Mouse (Mus musculus): ENCODE measurements at regions not wholly inside any gene's neighbourhood (a gene's known extent, or its start where the extent isn't known, plus 50 kb on each side); places are given as distances from the start of the nearest gene placed in this dataset.
A peak's percentile ranks its signal among the peaks of the same experiment; 100 is the strongest.

GRCm38 (mm10) chr7:58151713-58152112 lies 504.3 kb upstream of the Atp10a start:
- ATAC-seq = peak; percentile 55; the same call in 1 of the 2 replicates
- H3K4me3 ChIP-seq (replicated peaks; ENCODE audit: low read length) = no peak overlapping the region
- H3K9me3 ChIP-seq (ENCODE audit: control insufficient read depth, low read length) = no peaks in the 10 kb centered on the region
- no peak overlapping the region for H3K27ac ChIP-seq (ENCODE audit: low read length)
- no peak overlapping the region for H3K9ac ChIP-seq (replicated peaks; ENCODE audit: low read depth, low read length)
- H3K36me3 ChIP-seq (ENCODE audit: control insufficient read depth, insufficient read depth) = no peaks in the 10 kb centered on the region
- no peaks in the 10 kb centered on the region for H3K27me3 ChIP-seq (replicated peaks; ENCODE audit: control insufficient read depth, insufficient read depth, low read length)
- 58% methylated on average over 3 of the region's 3 CpGs for WGBS
- H3K4me1 ChIP-seq (replicated peaks; ENCODE audit: control insufficient read depth, insufficient read depth, low read length) = no peaks in the 10 kb centered on the region
- no peak overlapping the region for H3K4me2 ChIP-seq (ENCODE audit: low read length)

GRCm38 (mm10) chr7:58184913-58185312 lies 471.1 kb upstream of the Atp10a start:
- Histone ChIP-seq H3K4me2 (ENCODE audit: low read length) (no peak overlapping the region), H3K9me3 (ENCODE audit: control insufficient read depth, low read length) (no peaks in the 10 kb centered on the region), H3K4me3 (replicated peaks; ENCODE audit: low read length) (no peak overlapping the region), H3K4me1 (replicated peaks; ENCODE audit: control insufficient read depth, insufficient read depth, low read length) (0 out of 2 replicates have a peak, but pooled peaks cover 2% of the 10 kb centered on the region), H3K36me3 (ENCODE audit: control insufficient read depth, insufficient read depth) (no peaks in the 10 kb centered on the region), H3K27me3 (replicated peaks; ENCODE audit: control insufficient read depth, insufficient read depth, low read length) (no peaks in the 10 kb centered on the region), H3K27ac (ENCODE audit: low read length) (no peak overlapping the region), H3K9ac (replicated peaks; ENCODE audit: low read depth, low read length) (no peak overlapping the region)
- WGBS = 60% methylated on average over 4 of the region's 4 CpGs
- peak; percentile 38; the same call in 1 of the 2 replicates for ATAC-seq

- Histone ChIP-seq H3K9ac (replicated peaks; ENCODE audit: low read depth, low read length) (no peak overlapping the region), H3K36me3 (ENCODE audit: control insufficient read depth, insufficient read depth) (no peaks in the 10 kb centered on the region), H3K9me3 (ENCODE audit: control insufficient read depth, low read length) (no peaks in the 10 kb centered on the region), H3K4me3 (replicated peaks; ENCODE audit: low read length) (no peak overlapping the region), H3K4me2 (ENCODE audit: low read length) (no peak overlapping the region), H3K4me1 (replicated peaks; ENCODE audit: control insufficient read depth, insufficient read depth, low read length) (no peaks in the 10 kb centered on the region), H3K27me3 (replicated peaks; ENCODE audit: control insufficient read depth, insufficient read depth, low read length) (no peaks in the 10 kb centered on the region), H3K27ac (ENCODE audit: low read length) (no peak overlapping the region)
- ATAC-seq = no peak
- 93% methylated on average over 2 of the region's 2 CpGs for WGBS
Observed at GRCm38 (mm10) chr7:58217726-58218125, 438.2 kb upstream of the Atp10a start.

GRCm38 (mm10) chr7:58224727-58225126 lies 431.2 kb upstream of the Atp10a start:
- Histone ChIP-seq H3K36me3 (ENCODE audit: control insufficient read depth, insufficient read depth) (no peaks in the 10 kb centered on the region), H3K9ac (replicated peaks; ENCODE audit: low read depth, low read length) (no peak overlapping the region), H3K4me3 (replicated peaks; ENCODE audit: low read length) (no peak overlapping the region), H3K27ac (ENCODE audit: low read length) (no peak overlapping the region), H3K9me3 (ENCODE audit: control insufficient read depth, low read length) (no peaks in the 10 kb centered on the region), H3K27me3 (replicated peaks; ENCODE audit: control insufficient read depth, insufficient read depth, low read length) (no peaks in the 10 kb centered on the region), H3K4me1 (replicated peaks; ENCODE audit: control insufficient read depth, insufficient read depth, low read length) (no peaks in the 10 kb centered on the region), H3K4me2 (ENCODE audit: low read length) (no peak overlapping the region)
- 36% methylated on average over 1 of the region's 1 CpGs for WGBS
- no peak for ATAC-seq

- no peaks in the 10 kb centered on the region for H3K27me3 ChIP-seq (replicated peaks; ENCODE audit: control insufficient read depth, insufficient read depth, low read length)
- no peak overlapping the region for H3K4me2 ChIP-seq (ENCODE audit: low read length)
- H3K9me3 ChIP-seq (ENCODE audit: control insufficient read depth, low read length) = no peaks in the 10 kb centered on the region
- no peak overlapping the region for H3K27ac ChIP-seq (ENCODE audit: low read length)
- H3K4me3 ChIP-seq (replicated peaks; ENCODE audit: low read length) = no peak overlapping the region
- H3K9ac ChIP-seq (replicated peaks; ENCODE audit: low read depth, low read length) = no peak overlapping the region
- WGBS = 20% methylated on average over 2 of the region's 2 CpGs
- H3K4me1 ChIP-seq (replicated peaks; ENCODE audit: control insufficient read depth, insufficient read depth, low read length) = no peaks in the 10 kb centered on the region
- H3K36me3 ChIP-seq (ENCODE audit: control insufficient read depth, insufficient read depth) = no peaks in the 10 kb centered on the region
- no peak for ATAC-seq
Observed at GRCm38 (mm10) chr7:58225713-58226112, 430.3 kb upstream of the Atp10a start.

GRCm38 (mm10) chr7:58230162-58230681 lies 425.7 kb upstream of the Atp10a start:
- 25% methylated on average over 3 of the region's 3 CpGs for WGBS
- Histone ChIP-seq H3K4me2 (ENCODE audit: low read length) (no peak overlapping the region), H3K36me3 (ENCODE audit: control insufficient read depth, insufficient read depth) (no peaks in the 10 kb centered on the region), H3K27ac (ENCODE audit: low read length) (no peak overlapping the region), H3K9ac (replicated peaks; ENCODE audit: low read depth, low read length) (no peak overlapping the region), H3K4me3 (replicated peaks; ENCODE audit: low read length) (no peak overlapping the region), H3K27me3 (replicated peaks; ENCODE audit: control insufficient read depth, insufficient read depth, low read length) (no peaks in the 10 kb centered on the region), H3K4me1 (replicated peaks; ENCODE audit: control insufficient read depth, insufficient read depth, low read length) (no peaks in the 10 kb centered on the region), H3K9me3 (ENCODE audit: control insufficient read depth, low read length) (no peaks in the 10 kb centered on the region)
- ATAC-seq = no peak

GRCm38 (mm10) chr7:58230943-58231342 lies 425.0 kb upstream of the Atp10a start:
- WGBS = 92% methylated on average over 3 of the region's 3 CpGs
- H3K4me2 ChIP-seq (ENCODE audit: low read length) = no peak overlapping the region
- H3K4me1 ChIP-seq (replicated peaks; ENCODE audit: control insufficient read depth, insufficient read depth, low read length) = no peaks in the 10 kb centered on the region
- ATAC-seq = no peak
- no peak overlapping the region for H3K4me3 ChIP-seq (replicated peaks; ENCODE audit: low read length)
- no peaks in the 10 kb centered on the region for H3K27me3 ChIP-seq (replicated peaks; ENCODE audit: control insufficient read depth, insufficient read depth, low read length)
- H3K9ac ChIP-seq (replicated peaks; ENCODE audit: low read depth, low read length) = no peak overlapping the region
- H3K9me3 ChIP-seq (ENCODE audit: control insufficient read depth, low read length) = no peaks in the 10 kb centered on the region
- no peaks in the 10 kb centered on the region for H3K36me3 ChIP-seq (ENCODE audit: control insufficient read depth, insufficient read depth)
- no peak overlapping the region for H3K27ac ChIP-seq (ENCODE audit: low read length)

GRCm38 (mm10) chr7:58247261-58247660 lies 408.7 kb upstream of the Atp10a start:
- WGBS = 57% methylated on average over 3 of the region's 3 CpGs
- ATAC-seq = peak; percentile 43; the same call in 1 of the 2 replicates

More at GRCm38 (mm10) chr7:58247261-58247660, 408.7 kb upstream of the Atp10a start:
- Histone ChIP-seq H3K9me3 (ENCODE audit: control insufficient read depth, low read length) (no peaks in the 10 kb centered on the region), H3K27me3 (replicated peaks; ENCODE audit: control insufficient read depth, insufficient read depth, low read length) (no peaks in the 10 kb centered on the region), H3K4me2 (ENCODE audit: low read length) (no peak overlapping the region), H3K4me1 (replicated peaks; ENCODE audit: control insufficient read depth, insufficient read depth, low read length) (no peaks in the 10 kb centered on the region), H3K4me3 (replicated peaks; ENCODE audit: low read length) (no peak overlapping the region), H3K27ac (ENCODE audit: low read length) (no peak overlapping the region), H3K9ac (replicated peaks; ENCODE audit: low read depth, low read length) (no peak overlapping the region), H3K36me3 (ENCODE audit: control insufficient read depth, insufficient read depth) (no peaks in the 10 kb centered on the region)

Data from forebrain, embryonic 16.5 days (tissue).